Mouse (Mus musculus): ENCODE data around the gene Abcf2. TPM values are rescaled to one million over a fixed set of nuclear protein-coding genes. Genes with fewer than 3 reads are reported as not detected.
A peak's percentile ranks its signal among the peaks of the same experiment; 100 is the strongest.

Gene Abcf2
- polyA plus RNA-seq (2015; fragmentation: Nextera tagmentation; extraction: Ambion mirVana): 120 and 128 TPM in 2 replicates

DNA sequence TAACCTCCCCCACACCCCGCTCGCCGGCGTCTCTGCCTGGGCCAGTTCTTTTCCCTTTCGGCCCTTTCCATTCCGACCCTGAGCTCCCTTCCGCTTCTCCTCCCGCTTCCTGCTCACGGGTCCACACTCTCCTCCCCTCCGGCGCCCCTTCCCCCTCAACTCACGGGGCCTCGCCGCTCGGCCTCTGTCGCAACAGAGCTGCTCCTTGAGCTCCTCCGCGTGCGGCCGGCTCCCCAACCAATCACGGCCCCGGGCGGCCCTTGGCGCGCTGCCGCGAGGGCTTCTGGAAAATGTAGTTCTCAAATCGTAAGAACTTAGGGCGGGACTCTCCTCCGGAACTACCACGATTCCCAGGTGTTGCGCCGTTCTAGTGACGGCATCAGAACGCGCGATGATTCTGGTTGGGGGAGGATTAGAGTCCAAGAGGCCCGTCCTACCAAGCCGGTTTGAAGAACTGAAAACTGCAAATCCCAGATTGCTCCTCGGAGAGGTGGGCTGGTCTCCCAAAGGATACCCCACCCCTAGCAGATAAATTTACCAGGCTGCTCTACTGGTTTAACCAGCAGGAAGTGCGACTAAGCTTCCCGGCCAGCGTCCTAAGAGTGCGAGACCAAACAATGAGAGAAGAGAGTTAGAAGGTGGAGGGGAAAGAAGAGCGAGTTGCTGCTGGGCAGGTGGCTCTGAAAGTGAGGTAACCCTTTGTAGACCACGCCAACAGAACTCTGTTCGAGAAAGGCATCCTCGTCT lies at the start of gene Abcf2:
TSS of gene Abcf2 (minus strand) at position 285 of the 747 bp plus-strand sequence.
- peak within 1 kb of the TSS; percentile 84 for H3K9ac ChIP-seq
- peaks cover 30% of the 10 kb centered on the region for H3K36me3 ChIP-seq
- no peaks in the 10 kb centered on the region for H3K9me3 ChIP-seq
- peak within 1 kb of the TSS; percentile 90 for H3K4me2 ChIP-seq (replicated peaks)
- peaks cover 19% of the 10 kb centered on the region for H3K4me1 ChIP-seq
- ATAC-seq (ENCODE audit: low FRiP score, low read depth): peak; percentile 97
- H3K27ac ChIP-seq: peak within 1 kb of the TSS; percentile 79
- under 1% methylated on average over 48 of the region's 48 CpGs for WGBS
- no peaks in the 10 kb centered on the region for H3K27me3 ChIP-seq
- peak within 1 kb of the TSS; percentile 82 for H3K4me3 ChIP-seq

DNA sequence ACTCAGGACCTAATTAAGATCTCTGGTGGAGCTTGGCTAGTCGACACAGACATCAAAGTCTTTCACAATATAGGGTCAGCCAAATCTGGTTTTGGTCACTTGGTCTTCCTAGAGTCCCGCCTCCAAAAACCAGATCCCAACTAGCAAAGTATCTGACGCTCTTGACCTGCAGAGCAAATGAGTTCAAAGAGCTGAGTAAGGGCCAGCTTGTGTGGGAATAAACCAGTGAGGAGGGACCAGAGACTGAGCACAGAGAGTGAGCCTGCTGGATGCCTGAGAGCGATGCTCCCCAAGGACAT lies 47.5 kb upstream of the Abcf2 start:
- Histone ChIP-seq H3K27me3 (peaks cover 39% of the 10 kb centered on the region), H3K9me3 (no peaks in the 10 kb centered on the region), H3K4me3 (peak overlapping the region; percentile 56; the same call in 1 of the 2 replicates), H3K27ac (no peak overlapping the region), H3K4me1 (peaks cover 33% of the 10 kb centered on the region), H3K9ac (0 out of 2 replicates have a peak overlapping the region, but pooled peaks have one; percentile 81), H3K36me3 (no peaks in the 10 kb centered on the region), H3K4me2 (replicated peaks) (peak overlapping the region; percentile 91)
- WGBS: 21% methylated on average over 4 of the region's 4 CpGs
- ATAC-seq (ENCODE audit: low FRiP score, low read depth): no peak

DNA sequence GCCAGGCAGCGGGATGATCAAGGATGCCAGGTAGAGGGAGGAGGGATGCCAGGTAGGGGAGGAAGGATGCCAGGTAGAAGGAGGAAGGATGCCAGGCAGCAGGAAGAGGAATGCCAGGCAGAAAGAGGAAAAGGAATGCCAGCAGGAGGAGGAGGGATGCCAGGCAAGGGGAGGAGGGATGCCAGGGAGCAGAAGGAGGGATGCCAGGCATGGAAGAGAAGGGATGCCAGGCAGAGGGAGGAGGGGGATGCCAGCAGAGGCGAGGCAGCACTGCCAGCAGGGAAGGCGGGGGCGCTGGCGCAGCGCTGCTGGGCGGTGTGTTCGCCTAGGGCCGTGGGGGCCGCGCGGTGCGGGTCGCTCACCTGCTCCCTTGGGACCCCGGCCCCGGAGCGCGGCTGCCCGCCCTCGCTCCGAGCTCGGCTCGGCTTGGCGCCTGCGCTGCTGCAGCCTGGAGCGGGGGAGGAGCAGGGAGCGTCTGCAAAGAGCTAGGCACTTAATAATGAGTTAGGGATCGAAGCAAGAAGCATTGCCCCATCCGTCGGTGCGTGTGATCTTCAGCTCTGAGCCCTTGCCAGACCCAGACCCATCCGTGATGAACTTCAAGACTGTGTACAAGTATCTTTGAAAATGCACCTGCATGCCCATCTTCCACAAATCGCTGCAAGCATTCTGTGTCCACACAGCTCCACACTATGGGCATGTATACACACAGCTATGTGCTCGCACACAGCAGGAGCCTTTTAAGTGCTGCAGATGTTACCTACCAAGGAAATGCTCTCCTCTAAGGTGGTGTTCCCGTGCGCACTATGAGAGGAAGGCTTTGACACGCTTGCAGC lies 46.9 kb upstream of the Abcf2 start, which contains the start of gene Smarcd3:
TSS of gene Smarcd3 (minus strand) at position 426 of the 836 bp plus-strand sequence.
- Histone ChIP-seq H3K4me3 (peak within 1 kb of the TSS; percentile 56), H3K9ac (peak within 1 kb of the TSS; percentile 81), H3K9me3 (no peaks in the 10 kb centered on the region), H3K27me3 (peaks cover 39% of the 10 kb centered on the region), H3K4me1 (peaks cover 37% of the 10 kb centered on the region), H3K27ac (no peak within 1 kb of the TSS), H3K36me3 (no peaks in the 10 kb centered on the region), H3K4me2 (replicated peaks) (peak within 1 kb of the TSS; percentile 91)
- ATAC-seq (ENCODE audit: low FRiP score, low read depth): peak; percentile 64
- 7% methylated on average over 13 of the region's 37 CpGs for WGBS

DNA sequence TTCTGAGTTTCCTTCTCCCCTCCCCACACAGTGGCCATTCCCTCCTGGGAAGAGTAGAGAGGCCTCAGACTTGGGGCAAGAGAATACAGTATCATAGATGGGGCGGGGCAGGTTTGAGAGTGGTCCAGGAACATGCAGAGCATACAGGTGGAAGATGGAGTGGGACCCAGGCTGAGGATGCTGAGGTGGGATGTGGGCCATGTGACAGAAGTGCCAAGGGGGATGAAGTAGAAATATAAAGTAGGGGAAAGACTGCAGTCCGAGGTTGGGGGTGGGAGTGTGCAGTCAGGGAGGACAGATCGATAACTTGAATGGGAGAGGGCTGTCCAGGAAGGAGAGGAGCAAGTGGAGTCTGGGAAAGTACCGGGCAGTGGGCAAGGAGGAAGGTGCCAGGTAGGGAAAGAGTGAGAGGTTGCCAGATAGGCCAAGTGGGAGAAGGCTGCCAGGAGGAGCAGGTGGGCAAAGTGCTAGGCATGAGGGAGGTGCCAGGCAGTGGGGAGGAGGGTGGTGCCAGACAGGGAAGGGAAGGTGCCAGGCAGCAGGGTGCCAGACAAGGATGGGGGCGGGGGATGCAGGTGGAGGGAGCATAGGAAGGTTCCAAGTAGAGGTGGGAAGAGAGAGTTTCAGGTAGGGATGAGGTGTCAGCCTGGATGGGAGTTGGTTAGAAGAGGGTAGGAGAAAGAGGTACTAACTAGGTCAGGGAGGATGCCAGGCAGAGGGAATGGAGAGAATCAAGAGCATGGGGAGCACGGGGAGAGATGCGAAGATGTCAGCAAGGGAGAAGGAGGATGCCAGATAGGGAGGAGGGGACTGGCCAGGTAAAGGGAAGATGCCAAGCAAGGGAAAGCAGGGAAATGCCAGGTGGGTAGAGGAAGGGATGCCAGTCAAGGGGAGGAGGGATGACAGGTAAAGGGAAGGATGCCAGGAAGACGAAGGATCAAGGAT lies 46.0 kb upstream of the Abcf2 start:
- Histone ChIP-seq H3K9me3 (no peaks in the 10 kb centered on the region), H3K4me2 (replicated peaks) (peak overlapping the region; percentile 91), H3K4me3 (peak overlapping the region; percentile 56), H3K9ac (peak overlapping the region; percentile 81), H3K4me1 (peaks cover 37% of the 10 kb centered on the region), H3K27ac (no peak overlapping the region), H3K36me3 (no peaks in the 10 kb centered on the region), H3K27me3 (peaks cover 39% of the 10 kb centered on the region)
- WGBS: 47% methylated on average over 8 of the region's 8 CpGs
- ATAC-seq (ENCODE audit: low FRiP score, low read depth): no peak

DNA sequence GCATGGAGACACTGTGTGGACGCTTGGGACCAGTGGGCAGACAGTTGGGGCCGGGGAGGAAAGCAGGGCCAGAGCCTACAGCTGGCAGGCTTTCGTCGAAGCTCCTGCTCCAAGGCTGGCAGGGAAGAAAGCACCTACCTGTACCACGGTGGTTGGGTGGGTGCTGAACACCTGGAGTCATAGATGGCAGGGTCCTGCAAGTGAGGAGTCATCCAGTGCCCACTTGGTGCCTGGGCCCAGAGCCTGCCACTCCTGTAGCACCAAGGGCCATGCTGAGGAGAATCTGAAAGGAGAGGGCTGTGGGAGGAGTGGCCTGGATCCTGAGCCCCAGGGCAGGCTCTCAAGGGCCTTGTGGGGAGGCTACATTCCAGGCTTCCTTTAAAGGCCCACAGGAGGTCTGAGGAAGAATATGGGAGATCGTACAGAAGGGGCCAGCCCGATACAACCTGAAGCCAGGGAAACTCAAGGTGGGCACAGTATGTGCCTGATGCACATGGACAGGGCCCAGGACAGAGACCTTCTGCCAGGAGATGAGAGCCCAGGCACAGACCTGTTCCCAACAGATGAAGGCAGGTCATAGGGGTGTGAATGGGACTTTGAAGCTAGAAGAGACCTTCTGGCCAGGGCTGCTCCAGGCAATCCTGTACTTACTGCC lies 45.2 kb upstream of the Abcf2 start:
- Histone ChIP-seq H3K4me1 (peaks cover 37% of the 10 kb centered on the region), H3K36me3 (no peaks in the 10 kb centered on the region), H3K4me2 (replicated peaks) (no peak overlapping the region), H3K27ac (no peak overlapping the region), H3K27me3 (peaks cover 39% of the 10 kb centered on the region), H3K4me3 (no peak overlapping the region), H3K9ac (no peak overlapping the region), H3K9me3 (no peaks in the 10 kb centered on the region)
- 60% methylated on average over 7 of the region's 7 CpGs for WGBS
- no peak for ATAC-seq (ENCODE audit: low FRiP score, low read depth)

DNA sequence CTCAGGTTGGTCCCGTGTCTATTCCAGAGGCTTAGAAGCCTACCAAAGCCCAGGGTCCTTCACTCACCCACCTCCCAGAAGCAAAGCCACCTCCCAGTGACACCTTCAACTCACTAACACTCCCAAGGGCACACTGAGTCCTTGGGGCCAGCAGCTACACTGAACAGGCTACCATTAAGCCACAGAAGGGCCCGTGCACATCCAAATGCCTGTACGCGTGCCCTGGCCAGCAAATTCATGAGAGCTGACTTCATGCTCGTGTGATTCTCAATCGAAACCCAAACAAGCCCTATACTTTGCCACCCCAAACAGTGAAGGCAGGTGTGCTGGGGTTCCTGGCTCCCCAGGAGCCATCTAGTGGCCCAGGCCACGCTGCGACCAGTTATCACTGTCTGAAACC lies 43.4 kb upstream of the Abcf2 start:
- H3K27me3 ChIP-seq: peaks cover 35% of the 10 kb centered on the region
- no peak for ATAC-seq (ENCODE audit: low FRiP score, low read depth)
- no peaks in the 10 kb centered on the region for H3K9me3 ChIP-seq
- peak overlapping the region; percentile 73 for H3K27ac ChIP-seq
- no peak overlapping the region for H3K4me3 ChIP-seq
- no peak overlapping the region for H3K9ac ChIP-seq
- WGBS: 62% methylated on average over 8 of the region's 8 CpGs
- no peaks in the 10 kb centered on the region for H3K36me3 ChIP-seq
- H3K4me1 ChIP-seq: peaks cover 37% of the 10 kb centered on the region
- peak overlapping the region; percentile 27; the same call in 1 of the 2 replicates for H3K4me2 ChIP-seq (replicated peaks)

DNA sequence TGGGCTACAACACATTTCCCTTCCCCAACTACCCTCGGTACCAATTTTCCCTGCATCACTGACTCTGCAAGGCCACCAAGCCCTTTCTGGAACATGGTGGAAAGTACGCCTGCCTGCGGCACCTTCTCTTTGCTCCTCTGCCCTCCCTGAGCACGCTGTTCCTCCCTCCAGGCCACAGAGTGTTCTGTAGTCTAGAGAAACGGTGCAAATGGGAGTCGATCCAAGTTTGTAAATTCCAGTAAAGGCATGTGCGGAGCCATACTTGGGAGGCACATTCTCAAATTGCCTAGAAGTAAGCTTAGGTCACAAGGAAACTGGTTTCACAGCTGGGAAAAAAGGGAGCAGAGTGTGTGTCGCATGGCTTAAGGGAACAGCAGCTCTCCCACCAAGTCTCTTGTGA lies 42.8 kb upstream of the Abcf2 start:
- Histone ChIP-seq H3K27ac (peak overlapping the region; percentile 73), H3K9ac (no peak overlapping the region), H3K27me3 (peaks cover 33% of the 10 kb centered on the region), H3K4me1 (peaks cover 37% of the 10 kb centered on the region), H3K36me3 (no peaks in the 10 kb centered on the region), H3K9me3 (no peaks in the 10 kb centered on the region), H3K4me2 (replicated peaks) (peak overlapping the region; percentile 27), H3K4me3 (no peak overlapping the region)
- ATAC-seq (ENCODE audit: low FRiP score, low read depth): peak; percentile 41; the same call in 1 of the 2 replicates
- WGBS: 32% methylated on average over 8 of the region's 8 CpGs

DNA sequence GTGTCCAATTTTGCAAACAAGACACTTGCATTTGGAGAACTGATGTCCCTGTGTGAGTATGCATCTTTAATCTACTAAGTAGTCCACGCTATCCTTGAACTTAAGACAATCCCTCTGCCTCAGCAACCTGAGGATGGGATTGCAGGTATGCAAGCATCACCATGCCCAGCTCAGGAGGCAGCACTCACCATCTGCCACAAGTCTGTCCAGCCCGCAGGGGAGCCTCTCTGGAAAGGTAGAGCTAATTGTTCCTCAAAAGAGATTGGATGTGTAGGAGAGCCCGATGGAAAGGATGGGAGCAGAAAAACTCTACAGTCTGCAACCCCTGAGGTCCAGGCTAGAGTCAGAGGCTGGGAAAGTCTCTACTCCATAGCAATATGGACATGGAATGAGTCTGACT lies 41.7 kb upstream of the Abcf2 start:
- Histone ChIP-seq H3K27me3 (peaks cover 25% of the 10 kb centered on the region), H3K4me3 (no peak overlapping the region), H3K4me2 (replicated peaks) (no peak overlapping the region), H3K4me1 (peaks cover 26% of the 10 kb centered on the region), H3K27ac (no peak overlapping the region), H3K9ac (no peak overlapping the region), H3K9me3 (no peaks in the 10 kb centered on the region), H3K36me3 (no peaks in the 10 kb centered on the region)
- WGBS: 86% methylated on average over 3 of the region's 3 CpGs
- ATAC-seq (ENCODE audit: low FRiP score, low read depth): no peak

DNA sequence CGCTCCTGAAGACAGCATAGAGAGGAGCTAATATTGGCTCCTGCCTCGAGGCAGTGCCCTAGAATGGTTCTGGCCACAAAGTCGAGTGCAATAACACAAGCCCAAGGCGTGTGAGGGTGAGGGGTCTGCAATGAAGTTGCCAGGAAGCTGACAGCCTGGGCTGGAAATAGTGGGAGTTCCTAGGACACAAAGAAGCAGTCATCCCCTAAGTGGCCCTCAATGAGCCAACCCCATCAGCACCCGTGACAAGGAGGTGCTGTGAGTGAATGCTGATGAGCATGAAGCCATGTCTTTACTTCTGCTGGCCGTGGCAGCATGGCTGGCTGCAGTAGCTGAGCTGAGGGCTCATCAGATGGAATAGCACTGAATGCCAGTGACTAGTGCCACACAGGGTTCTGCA lies 37.8 kb upstream of the Abcf2 start:
- Histone ChIP-seq H3K9me3 (no peaks in the 10 kb centered on the region), H3K27ac (no peak overlapping the region), H3K27me3 (no peaks in the 10 kb centered on the region), H3K36me3 (no peaks in the 10 kb centered on the region), H3K9ac (no peak overlapping the region), H3K4me2 (replicated peaks) (no peak overlapping the region), H3K4me1 (peaks cover 26% of the 10 kb centered on the region), H3K4me3 (no peak overlapping the region)
- ATAC-seq (ENCODE audit: low FRiP score, low read depth): no peak
- WGBS: 63% methylated on average over 6 of the region's 6 CpGs

DNA sequence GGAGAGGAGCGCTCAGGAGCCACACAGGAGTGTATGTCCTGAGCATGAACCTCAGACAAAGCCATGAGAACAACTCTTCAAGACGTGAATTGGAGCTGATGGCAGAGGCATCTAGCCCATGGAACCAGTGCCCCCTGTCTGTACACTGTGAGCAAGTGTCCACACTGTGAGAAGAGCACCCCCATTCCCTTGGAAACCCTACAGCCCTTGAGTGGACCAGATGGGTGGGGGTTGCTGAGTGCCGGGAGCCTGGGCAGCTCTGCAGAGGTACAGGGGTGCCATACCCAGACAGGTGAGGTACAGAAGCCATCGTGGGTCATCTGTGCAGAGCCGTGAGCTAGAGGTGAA lies 35.0 kb upstream of the Abcf2 start:
- Histone ChIP-seq H3K4me2 (replicated peaks) (no peak overlapping the region), H3K9me3 (no peaks in the 10 kb centered on the region), H3K36me3 (no peaks in the 10 kb centered on the region), H3K4me3 (no peak overlapping the region), H3K27ac (no peak overlapping the region), H3K9ac (peak overlapping the region; percentile 5; the same call in 1 of the 2 replicates), H3K27me3 (no peaks in the 10 kb centered on the region), H3K4me1 (peaks cover 18% of the 10 kb centered on the region; the same call in 1 of the 2 replicates)
- 77% methylated on average over 5 of the region's 5 CpGs for WGBS
- no peak for ATAC-seq (ENCODE audit: low FRiP score, low read depth)

All from limb, embryonic 13.5 days (tissue).